Mouse (Mus musculus): ENCODE results near the gene Nfe2. TPM values are rescaled to one million over a fixed set of nuclear protein-coding genes. Genes with fewer than 3 reads are reported as not detected.
A peak's percentile ranks its signal among the peaks of the same experiment; 100 is the strongest.
"Not testable (repeated sequence)": the region's sequence is repeated elsewhere in the genome, so short reads cannot be mapped to it uniquely, and the experiment has no call there.

The Nfe2 gene
- total RNA-seq, 2 experiments from 2014 or later = 0.39 TPM; not detected in 1

DNA sequence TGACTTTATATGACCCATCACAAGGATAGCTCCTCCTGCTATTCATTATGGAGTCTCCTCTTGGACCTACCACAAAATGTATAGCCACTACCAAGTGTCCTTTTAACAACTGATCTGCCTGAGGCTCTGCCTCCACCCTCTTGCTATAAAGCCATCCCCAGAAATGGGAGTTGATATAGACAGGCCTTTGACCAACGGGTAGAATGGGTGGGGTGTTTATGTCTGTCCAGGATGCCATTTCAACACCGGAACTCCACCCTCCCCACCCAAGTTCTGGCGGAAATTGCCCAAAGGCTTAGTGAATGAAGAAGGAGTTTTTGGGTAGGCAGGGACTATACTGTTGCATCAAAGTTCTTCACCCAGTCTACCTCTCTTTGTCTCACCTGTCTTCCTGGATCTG lies 5.5 kb downstream of the Nfe2 start:
- DNase-seq (ENCODE audit: low spot score in 2 of 2) = no peak

DNA sequence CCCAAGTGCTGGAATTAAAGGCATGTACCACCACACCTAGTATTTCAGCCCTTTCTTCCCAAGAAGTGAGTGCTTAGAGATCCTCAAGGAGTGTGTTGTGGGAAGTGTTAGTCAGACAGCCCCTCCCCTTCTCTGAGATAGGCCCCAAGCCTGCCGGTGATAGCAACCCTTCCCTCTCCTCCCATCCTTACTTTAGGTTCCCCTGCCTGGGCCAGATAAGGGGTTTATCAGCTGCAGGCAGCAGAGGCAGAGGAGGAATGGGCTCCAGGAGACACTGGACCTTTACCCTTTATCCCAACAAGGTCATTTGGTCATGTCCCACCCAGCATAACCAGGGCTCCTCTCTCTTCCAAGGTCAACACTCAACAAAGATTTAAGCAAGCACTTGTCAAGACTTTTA lies 6.6 kb downstream of the Nfe2 start:
- no peak for DNase-seq (ENCODE audit: low spot score in 2 of 2)

GRCm38 (mm10) chr15:103250195-103250740 lies 7.9 kb downstream of the Nfe2 start:
- DNase-seq (ENCODE audit: low spot score in 2 of 2) = peak; percentile 64 to 69

DNA sequence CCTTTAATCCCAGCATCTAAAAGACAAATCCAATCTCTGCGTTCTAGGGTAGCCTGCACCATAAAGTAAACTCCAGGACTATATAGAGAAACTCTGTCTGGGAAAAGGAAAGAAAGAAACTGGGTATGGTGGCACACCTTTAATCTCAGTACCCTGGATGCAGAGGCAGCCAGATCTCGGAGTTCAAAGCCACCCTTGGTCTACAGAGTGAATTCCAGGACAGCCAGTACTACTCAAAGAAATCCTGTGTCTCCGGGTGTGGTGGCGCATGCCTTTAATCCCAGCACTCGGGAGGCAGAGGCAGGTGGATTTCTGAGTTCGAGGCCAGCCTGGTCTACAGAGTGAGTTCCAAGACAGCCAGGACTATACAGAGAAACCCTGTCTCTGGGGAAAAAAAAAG lies 8.7 kb downstream of the Nfe2 start:
- not testable (repeated sequence) for DNase-seq (ENCODE audit: low spot score in 2 of 2)

GRCm38 (mm10) chr15:103248401-103249313 lies 9.5 kb downstream of the Nfe2 start:
- DNase-seq (ENCODE audit: low spot score in 2 of 2) = peak; percentile 45 to 46

DNA sequence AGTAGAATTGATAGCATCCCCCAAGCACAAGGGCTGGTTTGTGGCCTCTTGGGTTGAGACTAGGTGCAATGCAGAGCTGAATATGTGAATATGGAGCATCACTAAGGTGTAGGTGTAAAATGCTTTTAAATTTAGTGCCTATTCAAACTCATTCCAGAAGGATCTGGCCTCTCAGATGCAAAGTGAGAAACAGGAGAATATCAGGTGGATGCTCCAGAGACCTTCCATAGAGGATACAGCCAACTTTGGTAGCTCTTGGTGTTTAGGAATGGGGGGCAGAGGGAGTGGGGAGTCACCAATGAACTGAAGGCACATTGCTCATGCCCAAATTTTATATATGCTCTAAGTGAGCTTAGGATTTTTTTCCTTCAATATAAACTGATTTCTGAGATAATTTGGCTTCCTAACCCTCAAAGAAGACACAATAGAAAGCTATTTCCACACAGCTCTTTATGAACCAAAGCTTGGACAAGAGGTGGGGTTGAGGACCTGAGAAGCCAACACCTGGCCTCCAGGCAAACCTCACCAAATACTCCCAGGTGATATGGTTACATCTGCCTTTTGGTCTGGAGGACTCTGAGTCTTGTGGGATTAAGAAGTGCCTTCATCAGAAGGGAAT lies 10.3 kb downstream of the Nfe2 start:
- no peak for DNase-seq (ENCODE audit: low spot score in 2 of 2)

GRCm38 (mm10) chr15:103247078-103247781 lies 11.0 kb downstream of the Nfe2 start:
- DNase-seq (ENCODE audit: low spot score in 2 of 2) = no peak

DNA sequence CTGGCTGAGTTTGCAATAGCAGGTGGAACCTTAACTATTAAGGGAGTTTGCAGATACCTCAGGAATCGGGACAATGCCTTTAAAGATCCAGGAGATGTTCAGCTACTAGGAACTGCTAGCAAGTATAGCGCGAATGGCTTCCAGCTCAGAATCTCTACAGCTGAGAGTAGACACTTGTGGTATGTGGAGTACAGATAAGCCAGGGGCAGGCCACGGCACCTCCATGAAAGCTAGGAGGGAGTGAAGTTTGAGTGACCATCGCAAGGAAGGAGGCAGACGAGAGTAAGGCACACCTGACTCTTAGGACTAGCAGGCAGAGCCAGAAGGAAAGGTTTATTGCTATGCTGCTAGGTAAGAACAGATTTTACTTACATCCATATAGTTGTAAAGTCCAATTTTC lies 12.6 kb downstream of the Nfe2 start:
- no peak for DNase-seq (ENCODE audit: low spot score in 2 of 2)

DNA sequence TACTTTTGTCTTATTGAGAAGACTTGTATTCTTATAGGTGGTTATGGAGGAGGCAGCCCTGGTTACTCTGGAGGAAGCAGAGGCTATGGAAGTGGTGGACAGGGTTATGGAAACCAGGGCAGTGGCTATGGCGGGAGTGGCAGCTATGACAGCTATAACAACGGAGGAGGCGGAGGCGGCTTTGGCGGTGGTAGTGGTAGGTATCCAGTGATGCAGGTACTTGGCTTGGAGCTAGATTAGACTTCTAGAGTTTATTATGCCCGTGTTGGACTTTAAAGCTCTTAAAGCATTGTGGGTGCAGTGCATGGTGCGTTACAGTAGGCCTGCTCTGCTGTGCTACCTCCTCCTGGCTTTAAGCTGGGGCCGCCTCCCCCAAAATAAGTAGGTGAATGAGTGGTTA lies 15.3 kb downstream of the Nfe2 start:
- DNase-seq (ENCODE audit: low spot score in 2 of 2) = no peak

DNA sequence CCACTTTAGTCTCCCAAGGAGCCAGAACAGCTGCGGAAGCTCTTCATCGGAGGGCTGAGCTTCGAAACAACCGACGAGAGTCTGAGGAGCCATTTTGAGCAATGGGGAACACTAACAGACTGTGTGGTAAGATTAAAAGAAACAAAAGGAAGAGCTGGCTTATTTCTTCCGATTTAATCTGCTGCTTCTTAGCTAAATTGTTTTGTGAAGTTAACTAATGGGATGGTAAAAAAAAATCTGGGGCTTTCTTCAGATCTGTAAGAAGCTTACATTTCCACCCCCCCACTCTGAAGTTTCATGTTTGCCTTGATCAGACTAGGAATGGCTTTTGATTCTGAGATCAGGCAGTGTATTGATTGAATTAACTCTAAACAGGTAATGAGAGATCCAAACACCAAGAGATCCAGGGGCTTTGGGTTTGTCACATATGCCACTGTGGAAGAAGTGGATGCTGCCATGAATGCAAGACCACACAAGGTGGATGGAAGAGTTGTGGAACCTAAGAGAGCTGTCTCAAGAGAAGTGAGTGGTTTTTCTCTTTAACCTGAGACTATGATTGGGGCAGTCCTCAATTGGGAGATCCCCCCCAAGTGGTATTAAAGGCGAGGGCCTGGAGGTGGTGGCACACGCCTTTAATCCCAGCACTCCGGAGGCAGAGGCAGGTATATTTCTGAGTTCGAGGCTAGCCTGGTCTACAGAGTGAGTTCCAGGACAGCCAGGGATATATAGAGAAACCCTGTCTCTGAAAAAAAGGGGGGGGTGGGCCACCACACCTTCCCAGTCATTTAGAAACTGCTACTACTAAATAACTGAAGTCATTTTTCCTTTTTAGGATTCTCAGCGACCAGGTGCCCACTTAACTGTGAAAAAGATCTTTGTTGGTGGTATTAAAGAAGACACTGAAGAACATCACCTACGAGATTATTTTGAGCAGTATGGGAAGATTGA lies 16.9 kb downstream of the Nfe2 start:
- DNase-seq (ENCODE audit: low spot score in 2 of 2) = not testable (repeated sequence)

DNA sequence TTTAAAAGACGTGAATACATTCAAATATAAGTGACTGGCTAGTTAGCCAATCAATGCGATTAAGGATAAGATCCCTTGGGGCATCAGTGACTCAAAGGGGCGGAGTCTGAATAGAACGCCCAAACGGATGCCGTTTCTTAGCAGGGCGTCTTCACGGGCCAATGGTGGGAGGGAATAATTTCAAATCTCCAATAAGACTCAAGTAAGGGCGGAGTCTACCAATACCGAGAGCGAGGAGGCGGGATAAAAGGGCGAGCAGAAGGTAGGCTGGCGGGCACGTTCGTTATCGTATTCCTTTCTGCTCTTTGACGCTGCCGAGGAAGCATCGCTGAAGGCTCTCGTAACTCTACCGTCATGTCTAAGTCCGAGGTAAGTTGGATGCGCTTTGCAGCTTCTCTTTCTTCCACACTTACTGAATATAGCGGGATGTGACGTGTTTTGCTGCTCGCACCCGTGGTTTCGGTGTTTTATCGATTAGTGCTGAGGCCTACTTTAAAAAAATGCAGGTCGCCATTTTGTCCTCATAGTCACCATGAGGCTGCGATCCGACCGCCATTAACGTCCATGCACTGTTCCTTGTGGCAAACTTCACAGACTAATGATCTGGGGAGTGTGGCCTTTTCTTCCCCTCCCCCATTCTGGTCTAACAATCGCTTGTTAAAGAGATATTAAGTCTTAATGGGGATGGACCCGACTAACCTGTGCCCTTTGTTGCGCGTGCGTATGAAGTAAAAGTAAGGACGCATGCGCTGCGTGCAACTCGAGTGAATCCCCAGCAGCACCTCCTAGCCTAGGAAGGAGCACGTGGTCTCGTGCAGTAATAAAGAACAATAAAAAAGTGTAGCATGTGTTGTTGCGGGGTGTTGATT lies 17.8 kb downstream of the Nfe2 start, which contains the start of gene Hnrnpa1:
Gene Hnrnpa1 (plus strand): TSS at position 273 of the 869 bp plus-strand sequence.
- peak; percentile 86 to 89 for DNase-seq (ENCODE audit: low spot score in 2 of 2)

DNA sequence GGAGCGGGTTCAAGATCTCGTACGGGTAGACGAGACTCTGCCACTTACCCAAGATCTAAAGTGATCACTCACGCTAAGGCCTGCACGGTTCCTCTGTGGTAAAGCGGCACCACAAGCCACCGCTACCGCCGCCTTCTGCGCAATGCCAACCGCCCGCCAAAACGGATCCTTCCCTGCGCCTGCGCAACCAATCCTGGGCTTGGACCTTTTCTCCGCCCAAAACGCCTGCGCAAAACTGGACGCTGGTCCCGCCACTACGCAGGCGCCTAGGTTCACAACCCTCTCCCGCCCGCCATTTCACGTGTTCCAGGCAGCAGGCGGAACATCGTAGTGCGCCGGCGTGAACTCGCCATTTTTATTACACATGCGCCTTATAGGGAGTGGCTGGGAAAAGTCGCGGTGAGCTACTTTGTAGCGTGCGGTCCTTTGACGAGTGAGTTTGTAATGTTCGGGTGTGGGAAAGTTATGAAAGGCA lies 18.5 kb downstream of the Nfe2 start, which contains the start of gene Cbx5:
Gene Cbx5 (minus strand): TSS at position 132 of the 475 bp plus-strand sequence.
- peak; percentile 96 to 97 for DNase-seq (ENCODE audit: low spot score in 2 of 2)

DNA sequence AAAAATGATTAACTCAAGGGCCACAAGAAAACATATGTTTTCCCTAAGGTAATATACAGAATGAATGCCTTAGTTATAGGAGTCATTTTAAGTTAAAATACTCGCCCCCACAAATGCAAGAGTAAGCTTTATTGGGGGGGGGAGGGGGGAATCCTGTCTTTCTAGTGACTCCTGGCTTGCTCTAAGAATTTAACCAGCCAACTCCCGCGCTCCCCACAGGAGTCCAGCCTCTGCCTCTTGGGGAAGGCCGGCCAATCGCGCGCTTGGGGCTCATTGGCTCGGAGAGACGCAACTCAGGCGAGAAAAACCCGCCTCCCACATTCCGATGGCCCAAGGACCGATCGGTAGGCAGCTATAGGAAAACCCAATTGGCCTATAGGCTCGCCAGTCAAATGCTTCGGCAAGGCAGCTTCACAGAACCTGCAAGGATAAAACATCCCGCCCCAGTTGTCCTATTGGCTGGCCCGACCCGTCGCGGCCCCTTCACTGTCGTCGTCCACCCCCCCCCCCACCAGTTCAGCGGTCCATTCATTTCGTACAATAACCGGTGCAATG lies 19.0 kb downstream of the Nfe2 start:
- DNase-seq (ENCODE audit: low spot score in 2 of 2) = peak; percentile 86 to 90

DNA sequence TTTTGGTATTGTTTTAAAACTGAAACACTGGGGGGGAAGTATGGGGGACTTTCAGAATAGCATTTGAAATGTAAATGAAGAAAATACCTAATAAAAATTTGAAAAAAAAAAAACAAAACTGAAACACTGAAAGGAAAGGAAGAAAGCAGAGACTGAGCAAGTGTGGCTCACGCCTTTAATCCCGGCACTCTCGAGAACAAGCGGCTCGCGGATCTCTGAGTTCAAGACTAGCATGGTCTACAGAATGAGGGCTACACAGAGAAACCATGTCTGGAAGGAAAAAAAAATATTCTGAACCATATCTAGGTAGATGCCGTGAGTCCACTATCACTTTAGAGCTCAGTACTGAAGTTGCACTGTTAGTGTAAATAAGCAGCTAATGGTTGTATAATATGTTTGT lies 20.9 kb downstream of the Nfe2 start:
- DNase-seq (ENCODE audit: low spot score in 2 of 2) = no peak

DNA sequence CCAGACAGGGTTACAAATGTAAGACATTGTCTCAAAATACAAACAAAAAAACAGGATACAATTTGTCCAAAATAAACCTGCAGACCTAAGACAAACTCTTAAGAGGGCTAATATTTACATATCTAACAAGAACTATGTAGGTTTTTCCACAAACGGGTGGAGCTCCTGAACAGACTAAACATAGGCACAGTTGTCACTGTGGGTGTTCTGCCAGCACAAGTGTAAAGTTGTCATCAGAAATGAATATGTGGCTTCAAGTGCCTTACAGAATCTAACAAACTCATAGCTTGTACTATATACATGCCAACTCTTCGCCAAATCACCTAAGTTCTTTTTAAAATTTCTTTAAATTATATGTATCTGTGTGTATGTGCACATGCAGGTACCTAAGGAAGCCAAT lies 25.1 kb downstream of the Nfe2 start:
- DNase-seq (ENCODE audit: low spot score in 2 of 2) = no peak

GRCm38 (mm10) chr15:103228904-103229303 lies 29.3 kb downstream of the Nfe2 start:
- DNase-seq (ENCODE audit: low spot score in 2 of 2) = no peak

- no peak for DNase-seq (ENCODE audit: low spot score in 2 of 2)
Observed at GRCm38 (mm10) chr15:103227572-103227971, 30.6 kb downstream of the Nfe2 start.

GRCm38 (mm10) chr15:103227022-103227421 lies 31.2 kb downstream of the Nfe2 start:
- DNase-seq (ENCODE audit: low spot score in 2 of 2) = no peak

GRCm38 (mm10) chr15:103224161-103224560 lies 34.0 kb downstream of the Nfe2 start:
- no peak for DNase-seq (ENCODE audit: low spot score in 2 of 2)
